Mouse (Mus musculus): ENCODE results near the gene Pex5.

Pex5 gene

DNA sequence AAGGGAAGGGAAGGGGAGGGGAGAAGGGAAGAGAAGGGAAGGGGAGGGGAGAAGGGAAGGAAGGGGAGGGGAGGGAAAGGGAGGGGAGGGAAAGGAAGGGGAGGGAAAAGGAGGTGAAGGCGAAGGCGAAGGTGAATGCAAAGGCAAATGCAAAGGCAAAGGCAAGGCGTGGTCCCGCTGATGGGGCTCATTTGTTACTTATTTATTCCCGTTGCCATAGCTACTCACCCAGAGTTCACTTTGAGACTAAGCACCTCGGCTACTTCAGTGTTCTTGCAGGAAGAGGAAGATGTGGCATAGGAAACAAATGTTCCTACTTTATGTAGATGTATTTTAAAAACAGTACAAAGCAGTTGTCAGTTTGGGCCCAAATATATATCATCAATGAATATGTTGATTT is 54.3 kb downstream of the Pex5 start:
- DNase-seq (ENCODE audit: low spot score) = no peak

DNA sequence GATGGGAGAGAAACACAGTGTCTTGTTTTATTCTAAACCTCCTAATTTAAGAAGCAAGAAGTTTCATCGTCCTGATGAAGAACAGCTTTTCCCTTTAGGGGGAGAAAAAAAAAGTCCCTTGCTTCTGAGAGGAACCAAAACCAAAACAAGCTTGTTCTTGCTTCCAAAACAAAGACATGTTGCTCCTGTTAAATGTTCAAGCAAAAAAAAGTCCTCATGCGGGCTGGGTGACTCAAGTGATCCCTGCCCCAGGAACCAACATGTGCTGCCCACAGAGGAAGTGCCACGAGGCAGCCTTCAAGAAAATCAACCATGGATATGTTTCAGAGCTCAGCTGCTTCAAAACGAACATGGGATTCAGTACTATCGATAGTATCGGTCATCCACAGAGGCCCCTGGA is 55.9 kb downstream of the Pex5 start:
- no peak for DNase-seq (ENCODE audit: low spot score)

GRCm38 (mm10) chr6:124353246-124353645 is 61.6 kb downstream of the Pex5 start:
- no peak for DNase-seq (ENCODE audit: low spot score)
